Mouse (Mus musculus) bone marrow macrophage, adult 2 months (primary cell): ENCODE data around the gene Dlgap3.

ENCODE experiments used
- CTCF ChIP-seq: IDR thresholded peaks from 2 replicates; pipeline ENCODE4 v1.5.1; 2012; ENCODE audit warnings: low read depth, mild to moderate bottlenecking, low read length, moderate library complexity
- POLR2A ChIP-seq: IDR thresholded peaks from 2 replicates; pipeline ENCODE4 v1.6.1; 2012; ENCODE audit warnings: mild to moderate bottlenecking, low read depth, low read length, borderline replicate concordance

DNA sequence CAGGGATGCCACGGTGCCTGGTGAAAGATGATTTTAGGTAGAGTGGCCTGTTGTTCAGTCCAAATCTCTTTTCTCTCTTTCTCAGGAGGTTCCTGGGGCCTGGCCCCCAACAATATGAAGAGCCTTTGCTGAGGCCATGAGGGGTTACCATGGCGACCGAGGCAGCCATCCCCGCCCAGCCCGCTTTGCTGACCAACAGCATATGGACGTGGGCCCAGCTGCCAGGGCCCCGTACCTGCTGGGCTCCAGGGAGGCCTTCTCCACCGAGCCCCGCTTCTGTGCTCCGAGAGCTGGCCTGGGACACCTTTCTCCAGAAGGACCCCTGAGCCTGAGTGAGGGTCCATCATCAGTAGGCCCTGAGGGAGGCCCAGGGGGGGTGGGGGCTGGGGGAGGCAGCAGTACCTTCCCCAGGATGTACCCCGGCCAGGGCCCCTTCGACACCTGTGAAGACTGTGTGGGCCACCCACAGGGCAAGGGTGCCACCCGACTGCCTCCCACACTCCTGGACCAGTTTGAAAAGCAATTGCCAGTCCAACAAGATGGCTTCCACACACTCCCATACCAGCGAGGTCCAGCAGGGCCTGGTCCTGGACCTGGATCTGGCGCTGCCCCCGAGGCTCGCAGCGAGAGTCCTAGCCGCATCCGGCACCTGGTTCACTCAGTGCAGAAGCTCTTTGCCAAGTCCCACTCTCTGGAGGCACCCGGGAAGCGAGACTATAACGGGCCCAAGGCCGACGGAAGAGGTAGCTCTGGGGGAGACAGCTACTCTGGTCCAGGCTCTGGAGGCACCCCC lies 25.7 kb downstream of the Dlgap3 start:
- TF ChIP-seq POLR2A (no peak), CTCF (no peak)
